Mouse (Mus musculus) liver, embryonic 14.5 days (tissue): ENCODE measurements around the gene Cpsf6. TPM values are rescaled to one million over a fixed set of nuclear protein-coding genes. Genes with fewer than 3 reads are reported as not detected.

Experiments used
- ATAC-seq: fragments of 200-750 bp; cut with Nextera tagmentation; 2 replicates; pipeline ENCODE4 v1.8.0; 2017; ENCODE audit warnings: moderate number of reproducible peaks, mild to moderate bottlenecking, moderate library complexity; ENCODE audit not compliant: insufficient read depth
- DNase-seq, 3 experiments: peaks; one replicate each; pipeline ENCODE4 v3.0.0-alpha.2; 2012 to 2013; ENCODE audit warnings: low read depth in 3 of 3, low spot score in 3 of 3
- H3K27ac ChIP-seq: fragments of 300-500 bp; sonication (generic); 2 replicates; pipeline ENCODE4 v1.5.1; 2014; ENCODE audit warnings: moderate library complexity, mild to moderate bottlenecking, control low read depth, inconsistent platforms
- H3K27me3 ChIP-seq: fragments of 300-500 bp; sonication (generic); 2 replicates; pipeline ENCODE4 v1.6.1; 2014; ENCODE audit warnings: mild to moderate bottlenecking, low read length, moderate library complexity; ENCODE audit not compliant: control insufficient read depth, insufficient read depth
- H3K36me3 ChIP-seq: fragments of 300-500 bp; sonication (generic); replicated peaks from 2 replicates; pipeline ENCODE4 v1.6.1; 2014; ENCODE audit warnings: low read depth; ENCODE audit not compliant: control insufficient read depth, insufficient read depth
- H3K4me1 ChIP-seq, 2 experiments: fragments of 200-500 bp in 1 of 2; fragments of 300-500 bp in 1 of 2; sonication (generic) in 1 of 2; replicated peaks; 2 replicates each; pipeline ENCODE4 v1.6.1; 2012 to 2014; ENCODE audit warnings: antibody characterized with exemption in 1 of 2, inconsistent platforms in 1 of 2, low read length in 1 of 2; ENCODE audit not compliant: control insufficient read depth in 2 of 2, insufficient read depth in 2 of 2
- H3K4me2 ChIP-seq: fragments of 300-500 bp; sonication (generic); 2 replicates; pipeline ENCODE4 v1.6.1; 2014; ENCODE audit warnings: low read depth, mild to moderate bottlenecking, control low read depth, moderate library complexity
- H3K4me3 ChIP-seq, 2 experiments: fragments of 200-500 bp in 1 of 2; fragments of 300-500 bp in 1 of 2; sonication (generic) in 1 of 2; 2 replicates each; pipeline ENCODE4 v1.5.1; 2012 to 2014; ENCODE audit warnings: low read depth in 2 of 2, low read length in 2 of 2, mild to moderate bottlenecking in 2 of 2, control low read depth in 1 of 2, inconsistent platforms in 1 of 2, moderate library complexity in 1 of 2; ENCODE audit not compliant: insufficient read depth in 1 of 2
- H3K9ac ChIP-seq: fragments of 300-500 bp; sonication (generic); replicated peaks from 2 replicates; pipeline ENCODE4 v1.6.1; 2014; ENCODE audit warnings: mild to moderate bottlenecking, control low read depth, moderate library complexity
- H3K9me3 ChIP-seq: fragments of 300-500 bp; sonication (generic); 2 replicates; pipeline ENCODE4 v1.6.1; 2016; ENCODE audit warnings: low read length, mixed read lengths; ENCODE audit not compliant: control insufficient read depth
- CTCF ChIP-seq: IDR thresholded peaks from 2 replicates; pipeline ENCODE4 v1.5.1; 2016; ENCODE audit warnings: antibody characterized with exemption, low read depth, control low read depth
- EP300 ChIP-seq: IDR thresholded peaks from 2 replicates; pipeline ENCODE4 v1.6.1; 2016; ENCODE audit warnings: antibody characterized with exemption, low read depth
- WGBS: fragments of 180-500 bp; shearing (Covaris S2); extraction: QIAGEN DNeasy Blood & Tissue Kit; methylation state at CpG from one replicate; pipeline ENCODE4 v1.1.7; 2014; ENCODE audit not compliant: insufficient replicate concordance; 5-methylcytosine and 5-hydroxymethylcytosine counted together
- polyA plus RNA-seq, 2 experiments: library from polyadenylated mRNA; depleted of rRNA in 1 of 2; stranded (reverse) in 1 of 2; unstranded in 1 of 2; fragments of >200 nt; fragmentation: Nextera tagmentation in 1 of 2; extraction: Ambion mirVana in 1 of 2; gene quantifications; 2 replicates each; pipeline versions ENCODE4 v1.2.1 to v1.2.3; 2012 to 2014

Cpsf6 gene
- polyA plus RNA-seq, 2 experiments, result 27.5 to 51.7 TPM

GRCm38 (mm10) chr10:117375841-117376579 lies 3.8 kb downstream of the Cpsf6 start:
- no peaks in the 10 kb centered on the region for H3K36me3 ChIP-seq
- H3K27me3 ChIP-seq, result no peaks in the 10 kb centered on the region
- H3K4me1 ChIP-seq, result peaks cover 13% of the 10 kb centered on the region in 2 experiments
- ATAC-seq (peak; percentile 76), DNase-seq (no peak)
- peak overlapping the region; percentile 73 for H3K4me2 ChIP-seq
- TF ChIP-seq EP300, result no peak
- peak overlapping the region; percentile 84 for H3K9ac ChIP-seq
- under 1% methylated on average over 64 of the region's 74 CpGs for WGBS
- peak overlapping the region; percentile 64 for H3K27ac ChIP-seq
- peak overlapping the region; percentile 90 to 95 for H3K4me3 ChIP-seq
- H3K9me3 ChIP-seq, result no peaks in the 10 kb centered on the region

DNA sequence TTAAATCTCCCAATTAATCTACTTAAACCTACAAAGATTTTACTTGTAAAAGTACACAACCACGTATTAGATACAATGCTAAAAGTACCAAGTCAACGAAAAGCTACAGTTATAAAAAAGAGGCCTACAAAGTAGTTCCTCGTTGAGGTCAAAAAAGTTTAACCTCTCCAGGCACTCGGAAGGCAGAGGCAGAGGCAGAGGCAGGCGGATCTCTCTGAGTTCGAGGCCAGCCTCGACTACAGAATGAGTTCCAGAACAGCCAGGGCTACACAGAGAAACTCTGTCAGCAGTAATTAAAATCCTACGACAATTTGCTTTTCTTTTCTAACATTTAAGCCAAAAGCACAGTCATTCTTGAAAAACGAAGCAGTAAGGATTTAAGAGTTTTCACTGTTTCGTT lies 4.7 kb downstream of the Cpsf6 start:
- Histone ChIP-seq H3K4me3 (peak overlapping the region; percentile 90 to 95), H3K27ac (peak overlapping the region; percentile 64; the same call in 1 of the 2 replicates), H3K27me3 (no peaks in the 10 kb centered on the region), H3K4me2 (peak overlapping the region; percentile 73), H3K36me3 (no peaks in the 10 kb centered on the region), H3K4me1 (peaks cover 13% of the 10 kb centered on the region in 2 experiments), H3K9ac (peak overlapping the region; percentile 84), H3K9me3 (no peaks in the 10 kb centered on the region)
- WGBS, result 7% methylated on average over 10 of the region's 10 CpGs
- ATAC-seq, result no peak
- TF ChIP-seq EP300 (no peak), CTCF (no peak)
- no peak for DNase-seq

GRCm38 (mm10) chr10:117363106-117363505 lies 16.7 kb downstream of the Cpsf6 start:
- Histone ChIP-seq H3K4me1 (no peaks in the 10 kb centered on the region), H3K27me3 (no peaks in the 10 kb centered on the region), H3K4me3 (no peak overlapping the region), H3K9ac (no peak overlapping the region), H3K9me3 (no peaks in the 10 kb centered on the region), H3K4me2 (no peak overlapping the region), H3K36me3 (peaks cover 63% of the 10 kb centered on the region), H3K27ac (no peak overlapping the region)
- DNase-seq, result peak; percentile 33 to 45 (median 38)
- ATAC-seq, result no peak
- WGBS, result 28% methylated on average over 3 of the region's 3 CpGs
- TF ChIP-seq CTCF, result peak; percentile 90
- no peak for TF ChIP-seq EP300

DNA sequence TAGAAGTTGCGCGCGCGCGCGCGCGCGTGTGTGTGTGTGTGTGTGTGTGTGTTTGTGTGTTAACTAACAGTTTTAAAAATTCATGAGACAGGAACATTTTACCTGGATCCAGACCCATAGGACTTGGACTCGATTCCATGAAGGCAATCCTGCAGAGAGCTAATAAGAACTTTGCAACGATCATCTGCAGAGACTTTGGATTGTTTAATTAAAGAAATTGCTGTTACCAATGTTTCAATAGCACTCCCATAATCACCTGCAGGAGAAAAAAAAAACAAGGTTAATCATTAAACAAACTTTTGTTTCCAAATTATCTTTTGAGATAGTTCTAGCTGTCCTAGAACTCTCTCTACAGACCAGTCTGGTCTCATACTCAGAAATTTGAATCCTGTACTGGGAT lies 20.9 kb downstream of the Cpsf6 start:
- Histone ChIP-seq H3K36me3 (peaks cover 53% of the 10 kb centered on the region), H3K4me3 (no peak overlapping the region), H3K27me3 (no peaks in the 10 kb centered on the region), H3K9ac (no peak overlapping the region), H3K9me3 (no peaks in the 10 kb centered on the region), H3K4me2 (no peak overlapping the region), H3K4me1 (no peaks in the 10 kb centered on the region), H3K27ac (no peak overlapping the region)
- DNase-seq, result no peak
- TF ChIP-seq CTCF (no peak), EP300 (no peak)
- no peak for ATAC-seq
- 87% methylated on average over 11 of the region's 11 CpGs for WGBS

DNA sequence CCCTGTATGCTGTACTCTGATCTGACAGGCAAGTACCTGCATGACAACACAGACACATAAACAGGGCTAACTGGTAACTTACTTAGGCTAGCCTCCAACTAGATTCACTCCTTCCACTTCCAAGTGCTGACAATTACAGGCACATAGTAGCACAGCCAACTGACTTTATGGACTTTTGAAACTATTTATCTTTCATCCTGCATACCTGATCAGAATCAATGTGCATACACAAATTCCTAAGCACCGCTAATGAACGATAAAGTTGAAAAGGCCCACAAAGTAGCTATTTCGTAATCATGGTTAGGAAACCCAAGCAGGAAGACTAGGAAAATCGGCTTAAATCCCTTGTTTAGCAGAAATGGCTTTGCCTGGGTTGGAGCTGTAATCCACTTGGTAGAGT lies 36.8 kb downstream of the Cpsf6 start:
- Histone ChIP-seq H3K4me2 (no peak overlapping the region), H3K27me3 (no peaks in the 10 kb centered on the region), H3K4me3 (no peak overlapping the region), H3K9me3 (no peaks in the 10 kb centered on the region), H3K4me1 (no peaks in the 10 kb centered on the region; a peak in 1 of 4 replicates), H3K9ac (no peak overlapping the region), H3K36me3 (no peaks in the 10 kb centered on the region), H3K27ac (no peak overlapping the region)
- ATAC-seq (no peak), DNase-seq (no peak)
- TF ChIP-seq CTCF (no peak), EP300 (no peak)
- WGBS, result 77% methylated on average over 4 of the region's 4 CpGs
